Mouse (Mus musculus) frontal cortex, adult 2 months (tissue): ENCODE results near the gene Cacna1a. TPM values are rescaled to one million over a fixed set of nuclear protein-coding genes. Genes with fewer than 3 reads are reported as not detected.
"Not testable (repeated sequence)": the region's sequence is repeated elsewhere in the genome, so short reads cannot be mapped to it uniquely, and the experiment has no call there.

Experiments
- DNase-seq, 2 experiments: peaks; one replicate each; pipeline ENCODE4 v3.0.0; 2022; ENCODE audit warnings: low spot score in 1 of 2; ENCODE audit errors: extremely low spot score in 1 of 2
- polyA plus RNA-seq: library from polyadenylated mRNA; depleted of rRNA; stranded (reverse); fragments of >200 nt; gene quantifications from 2 replicates; pipeline ENCODE4 v1.2.3, GENCODE M21; 2012

Cacna1a gene
- polyA plus RNA-seq, 1 experiment = 131 TPM

DNA sequence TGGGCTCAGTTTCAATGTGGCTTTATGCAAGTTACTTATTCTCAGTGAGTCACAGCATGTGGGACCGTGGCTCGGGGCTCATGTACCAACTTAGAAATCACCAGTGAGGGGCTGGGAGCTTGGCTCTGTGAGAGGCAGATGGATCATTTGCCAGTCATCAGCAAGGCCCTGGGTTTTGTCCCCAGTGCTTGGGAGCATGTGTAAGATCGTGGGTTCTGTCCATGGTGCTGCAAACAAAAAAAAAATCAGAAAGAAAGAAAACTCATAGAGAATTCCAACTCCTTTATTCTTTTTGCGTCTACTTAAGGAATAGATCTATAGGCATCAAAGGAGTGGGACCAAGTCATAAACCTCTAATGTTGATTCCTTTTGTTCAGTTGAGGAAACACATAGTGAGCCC, 80.8 kb downstream of the Cacna1a start:
- DNase-seq = no peak

- no peak for DNase-seq
These were observed 83.2 kb downstream of the Cacna1a start for GRCm38 (mm10) chr8:84471271-84471995.

DNA sequence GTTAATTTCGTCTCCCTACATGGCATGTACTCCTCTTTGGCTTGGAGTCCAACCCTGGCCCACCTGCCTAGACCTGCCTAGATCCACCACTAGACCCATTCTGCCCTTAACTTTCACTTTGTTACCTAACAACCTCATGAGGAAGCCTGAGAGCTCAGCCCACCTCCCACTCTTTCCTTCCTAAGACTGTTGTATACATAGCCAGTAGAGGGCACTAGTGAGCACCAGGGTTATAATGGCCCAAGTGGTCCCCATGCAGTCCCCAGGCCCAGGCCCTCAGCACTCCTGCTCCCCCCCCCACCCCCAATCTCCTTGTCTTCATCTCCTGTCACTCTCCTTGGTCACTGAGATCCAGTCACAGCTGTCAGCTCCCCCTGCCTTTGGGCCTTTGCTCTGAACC, 86.2 kb downstream of the Cacna1a start:
- no peak for DNase-seq

DNA sequence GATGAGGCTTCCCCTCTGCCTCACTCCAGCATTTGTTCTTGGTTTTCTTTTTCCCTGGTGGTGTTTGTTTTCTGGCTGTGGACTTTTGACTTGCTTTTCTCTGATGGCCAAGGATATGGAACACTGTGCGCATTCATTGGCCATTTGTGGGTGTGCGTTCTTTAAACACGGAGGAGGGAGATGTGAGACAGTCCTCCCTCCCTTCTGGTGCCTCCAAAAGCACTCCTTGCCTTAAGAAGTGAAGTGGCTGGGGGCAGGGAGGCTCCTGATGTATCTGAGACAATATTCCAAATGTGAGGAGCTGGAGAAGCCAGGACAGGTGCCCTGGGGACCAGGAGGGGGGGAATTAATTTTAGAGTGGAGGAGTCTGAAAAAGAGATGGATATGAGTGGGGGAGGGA, 89.1 kb downstream of the Cacna1a start:
- DNase-seq = peak in 1 of 2 experiments; percentile 39

DNA sequence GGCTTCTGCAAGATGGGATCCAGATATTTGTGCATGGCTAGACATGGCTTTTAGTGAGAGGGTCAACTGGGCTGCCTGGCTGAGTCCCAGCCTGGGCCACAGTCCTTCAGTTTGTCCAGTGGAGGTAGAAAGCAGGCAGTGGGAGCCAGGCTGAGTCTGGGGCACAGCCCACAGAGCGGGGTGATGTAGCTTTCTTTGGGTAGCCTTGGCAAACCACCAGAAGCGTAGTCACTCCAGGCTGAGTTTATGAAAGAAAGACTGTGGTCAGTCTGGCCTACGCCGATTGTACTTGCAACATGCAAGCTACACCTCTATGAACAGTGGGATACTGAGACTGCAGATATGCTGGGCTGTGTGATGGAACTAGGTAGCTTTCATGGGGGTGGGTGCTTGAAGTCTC, 94.8 kb downstream of the Cacna1a start:
- DNase-seq = no peak

DNA sequence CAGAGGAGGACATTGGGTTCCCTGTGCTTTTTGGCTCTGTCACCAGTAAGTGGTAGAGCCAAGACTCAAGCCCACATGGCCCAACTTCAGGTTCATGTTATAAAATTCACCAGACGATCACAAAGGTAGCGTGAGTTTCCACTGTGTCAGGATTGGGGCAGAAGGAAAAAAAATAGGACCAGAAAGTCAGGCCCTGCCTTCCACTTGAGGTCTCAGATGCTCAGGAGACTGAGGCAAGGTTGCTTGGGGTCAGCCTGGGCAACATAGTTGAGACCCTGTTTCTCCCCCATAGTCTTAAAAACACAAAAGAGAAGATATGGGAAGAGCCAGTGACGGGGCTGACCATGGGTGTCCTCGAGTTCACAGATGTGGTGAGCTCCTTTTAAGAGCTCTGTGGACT, 97.1 kb downstream of the Cacna1a start:
- DNase-seq = no peak

DNA sequence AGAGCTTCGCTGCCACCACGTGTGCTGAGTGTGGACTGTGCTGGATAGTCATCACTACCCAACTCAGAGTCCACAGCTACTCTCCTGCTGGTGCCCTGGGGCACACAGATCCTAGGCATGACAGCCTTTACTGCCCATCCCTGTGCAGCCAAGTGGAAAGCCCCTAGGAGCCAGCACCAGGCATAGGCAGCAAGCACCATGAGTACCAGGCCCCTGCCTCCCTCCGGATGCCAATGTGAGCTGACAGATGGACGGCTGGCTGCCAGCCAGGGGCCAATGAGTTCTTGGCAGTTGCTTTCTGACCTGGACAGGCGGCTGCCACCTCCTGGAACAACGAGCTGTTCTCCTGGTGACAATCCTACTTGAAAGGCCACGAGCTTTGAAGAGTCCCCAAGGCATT, 97.6 kb downstream of the Cacna1a start:
- no peak for DNase-seq

- no peak for DNase-seq
These were observed 101.0 kb downstream of the Cacna1a start for GRCm38 (mm10) chr8:84489223-84489622.

- peak; percentile 95 to 97 for DNase-seq
These were observed 106.4 kb downstream of the Cacna1a start for GRCm38 (mm10) chr8:84494541-84495084.

GRCm38 (mm10) chr8:84501181-84501580, 112.9 kb downstream of the Cacna1a start:
- no peak for DNase-seq

- DNase-seq = peak in 1 of 2 experiments; percentile 68
These were observed 113.5 kb downstream of the Cacna1a start for GRCm38 (mm10) chr8:84501671-84502308.

- no peak for DNase-seq
These were observed 114.4 kb downstream of the Cacna1a start for GRCm38 (mm10) chr8:84502638-84503037.

- no peak for DNase-seq
These were observed 119.0 kb downstream of the Cacna1a start for GRCm38 (mm10) chr8:84507220-84507619.

DNA sequence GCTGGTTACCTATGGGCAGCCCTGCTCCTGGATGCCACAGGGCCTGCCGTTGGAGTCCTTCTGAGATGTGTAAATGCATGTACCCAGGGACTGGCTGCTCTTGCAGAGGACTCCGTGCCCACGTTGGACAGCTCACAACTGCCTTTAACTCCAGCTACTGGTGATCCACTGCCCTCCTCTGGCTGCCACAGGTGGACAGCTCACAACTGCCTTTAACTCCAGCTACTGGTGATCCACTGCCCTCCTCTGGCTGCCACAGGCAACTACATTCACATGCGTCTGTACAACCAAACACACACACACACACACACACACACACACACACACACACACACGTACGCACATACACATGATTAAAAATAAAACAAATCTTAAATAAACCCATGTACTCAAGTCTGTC, 121.5 kb downstream of the Cacna1a start:
- not testable (repeated sequence) for DNase-seq

- DNase-seq = peak in 1 of 2 experiments; percentile 53
These were observed 123.4 kb downstream of the Cacna1a start for GRCm38 (mm10) chr8:84511621-84512020.

DNA sequence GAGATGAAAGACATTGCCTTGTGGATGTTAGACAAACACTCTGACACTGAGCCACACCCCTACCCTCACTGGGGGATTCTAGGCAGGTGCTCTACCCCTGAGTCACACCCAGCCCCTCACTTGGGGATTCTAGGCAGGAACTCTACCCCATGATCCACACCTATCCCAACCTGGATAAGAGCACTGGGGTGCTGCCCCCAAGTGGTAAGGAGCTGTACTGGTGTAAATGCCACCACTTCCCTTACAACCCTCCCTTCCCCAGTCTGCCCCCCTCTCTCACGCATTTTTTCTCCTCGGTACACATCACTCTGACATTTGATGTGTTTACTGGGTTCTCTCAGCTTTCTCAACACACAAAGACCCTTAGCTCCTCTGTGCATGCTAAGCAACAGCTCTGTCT, 125.5 kb downstream of the Cacna1a start:
- DNase-seq = peak in 1 of 2 experiments; percentile 66

GRCm38 (mm10) chr8:84518180-84518579, 129.9 kb downstream of the Cacna1a start:
- DNase-seq = no peak

- no peak for DNase-seq
These were observed 130.5 kb downstream of the Cacna1a start for GRCm38 (mm10) chr8:84518720-84519119.

- DNase-seq = peak; percentile 83
These were observed 131.8 kb downstream of the Cacna1a start for GRCm38 (mm10) chr8:84519767-84520626.

DNA sequence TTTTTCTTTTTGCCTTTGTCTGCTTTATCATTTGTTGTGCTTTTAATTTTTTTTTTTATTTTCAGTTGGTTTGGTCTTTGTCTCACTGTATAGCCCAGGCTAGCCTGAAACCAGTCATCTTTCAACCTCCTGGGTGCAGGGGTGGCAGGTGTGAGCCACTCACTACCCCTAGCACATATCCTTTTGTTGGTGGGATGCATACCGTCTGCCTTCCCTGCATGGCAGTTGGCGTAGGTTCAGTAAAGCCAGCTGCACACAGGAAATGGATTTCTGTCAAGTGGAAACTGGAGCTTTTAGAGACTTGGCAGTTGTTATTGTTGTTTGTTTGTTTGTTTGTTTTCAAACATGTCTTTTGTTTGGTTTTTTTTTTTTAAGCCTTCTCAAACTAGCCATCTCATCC, 132.8 kb downstream of the Cacna1a start:
- DNase-seq = no peak

- peak in 1 of 2 experiments; percentile 56 for DNase-seq
These were observed 139.8 kb downstream of the Cacna1a start for GRCm38 (mm10) chr8:84528036-84528435.
